Mouse (Mus musculus) E14TG2a.4 (cell line): Measurements from ENCODE around the gene Klf14.
A peak's percentile ranks its signal among the peaks of the same experiment; 100 is the strongest.

Source experiments
- H3K27me3 ChIP-seq: 2 replicates; pipeline ENCODE4 v1.6.1; 2014; ENCODE audit warnings: low read length, control low read depth; ENCODE audit not compliant: insufficient read depth
- H3K36me3 ChIP-seq: 2 replicates; pipeline ENCODE4 v1.6.1; 2014; ENCODE audit warnings: low read length, control low read depth; ENCODE audit not compliant: insufficient read depth
- H3K4me1 ChIP-seq: replicated peaks from 2 replicates; pipeline ENCODE4 v1.6.1; 2014; ENCODE audit warnings: low read depth, low read length, control low read depth
- H3K4me3 ChIP-seq: replicated peaks from 2 replicates; pipeline ENCODE4 v1.5.1; 2014; ENCODE audit warnings: mild to moderate bottlenecking, low read length
- H3K9me3 ChIP-seq: 2 replicates; pipeline ENCODE4 v1.6.1; 2014; ENCODE audit warnings: low read length, control low read depth
- CTCF ChIP-seq: conservative IDR thresholded peaks from 2 replicates; pipeline ENCODE4 v1.5.1; 2014; ENCODE audit warnings: low read length
- NANOG ChIP-seq: IDR thresholded peaks from 2 replicates; pipeline ENCODE4 v1.6.1; 2014; ENCODE audit warnings: borderline replicate concordance, low read length, mixed read lengths
- POU5F1 ChIP-seq: IDR thresholded peaks from 2 replicates; pipeline ENCODE4 v1.6.1; 2014; ENCODE audit warnings: low read length, borderline replicate concordance

Klf14 gene

DNA sequence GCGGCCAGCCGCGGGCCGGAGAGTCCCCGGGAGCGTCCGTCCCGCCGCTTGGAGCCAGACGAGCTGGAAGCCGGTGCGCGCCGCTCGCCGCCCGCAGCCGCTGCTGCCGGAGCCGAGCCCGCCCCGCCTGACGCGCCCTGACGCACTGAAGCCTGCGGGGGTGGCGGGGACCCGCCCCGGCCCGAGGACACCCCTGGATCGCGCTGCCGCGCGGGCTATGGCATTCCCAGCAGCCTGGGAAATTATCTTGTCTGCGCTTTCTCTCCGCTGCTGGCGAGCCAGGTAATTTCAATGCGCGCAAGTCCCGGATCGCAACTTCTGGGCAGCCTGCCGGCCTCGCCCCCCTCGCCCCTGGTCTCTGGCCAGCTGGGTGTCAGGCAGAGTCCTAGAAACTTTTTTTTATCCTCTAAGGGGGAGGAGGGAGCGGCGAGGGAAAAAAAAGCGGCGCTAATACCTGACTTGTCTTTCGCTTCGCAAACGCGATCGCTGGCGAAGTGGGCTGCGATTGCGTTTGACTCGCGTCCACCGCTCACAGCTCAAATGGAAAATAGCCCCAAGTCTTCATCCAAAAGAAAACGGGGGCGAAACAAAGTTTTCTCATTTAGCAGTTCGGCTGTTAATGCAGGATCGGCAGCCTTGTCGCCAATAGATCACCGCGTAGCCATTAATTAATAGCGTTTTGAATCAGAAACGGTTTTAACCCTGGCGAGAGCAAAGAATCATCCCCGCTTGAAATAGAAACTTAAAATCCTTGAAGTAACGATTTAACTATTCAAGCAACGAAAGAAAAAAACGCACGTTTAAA, at the start of gene Klf14:
Klf14 (minus strand) TSS at position 343 of the 805 bp plus-strand sequence.
- TF ChIP-seq NANOG: no peak
- TF ChIP-seq CTCF: no peak
- TF ChIP-seq POU5F1: no peak
- Histone ChIP-seq H3K27me3 (peaks cover 75% of the 10 kb centered on the region), H3K36me3 (no peaks in the 10 kb centered on the region), H3K4me3 (peak within 1 kb of the TSS; percentile 83), H3K4me1 (peaks cover 16% of the 10 kb centered on the region), H3K9me3 (no peaks in the 10 kb centered on the region)

DNA sequence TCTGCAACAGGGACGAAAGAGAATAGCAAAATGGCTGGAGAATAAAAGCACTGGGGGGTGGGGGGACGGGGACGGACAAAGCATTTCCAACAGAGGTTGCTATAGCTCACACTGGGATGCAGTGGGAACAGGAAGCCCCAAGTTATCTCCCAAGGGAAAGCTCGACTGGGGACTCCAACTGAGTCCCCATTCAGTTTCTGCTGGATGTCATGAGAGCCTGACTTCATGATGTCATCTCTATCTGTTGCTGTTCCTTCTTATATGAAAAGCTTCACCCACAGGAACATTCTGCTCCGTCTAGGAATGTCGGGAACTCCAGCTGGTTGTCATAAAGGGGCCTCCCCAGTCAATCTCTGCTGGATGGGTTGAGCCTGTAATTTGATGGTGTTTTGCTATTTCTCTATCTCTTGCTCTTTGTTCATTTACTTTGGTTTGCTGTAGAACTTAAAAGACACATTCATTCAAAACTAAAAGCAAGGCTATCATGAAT, 47.3 kb upstream of the Klf14 start:
- TF ChIP-seq CTCF (no peak), POU5F1 (no peak), NANOG (no peak)
- H3K4me1 ChIP-seq: no peaks in the 10 kb centered on the region
- no peak overlapping the region for H3K4me3 ChIP-seq
- no peaks in the 10 kb centered on the region for H3K27me3 ChIP-seq
- no peaks in the 10 kb centered on the region for H3K36me3 ChIP-seq
- peaks cover 40% of the 10 kb centered on the region for H3K9me3 ChIP-seq

DNA sequence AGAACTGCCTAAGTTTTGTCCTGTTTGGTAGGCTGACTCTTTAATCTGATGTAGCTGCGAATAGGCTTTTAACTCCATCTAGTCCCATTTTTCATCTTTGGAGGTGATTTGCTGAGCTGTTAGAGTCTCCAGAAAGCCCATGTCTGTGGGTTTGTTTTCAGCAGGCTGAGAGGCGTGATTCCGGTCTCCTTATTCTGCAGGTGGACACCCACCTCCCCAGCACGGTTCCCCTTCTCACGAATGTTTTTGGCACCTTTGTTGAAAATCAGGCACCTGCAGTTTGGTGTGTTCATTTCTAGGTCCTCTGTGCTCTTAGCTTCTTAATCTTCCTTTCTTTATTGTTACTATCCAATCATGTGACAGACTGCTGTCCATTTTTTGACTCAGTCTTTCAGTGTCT, 27.5 kb upstream of the Klf14 start:
- Histone ChIP-seq H3K4me3 (no peak overlapping the region), H3K4me1 (no peaks in the 10 kb centered on the region), H3K9me3 (peaks cover 6% of the 10 kb centered on the region; the same call in 1 of the 2 replicates), H3K36me3 (no peaks in the 10 kb centered on the region), H3K27me3 (no peaks in the 10 kb centered on the region)
- TF ChIP-seq POU5F1: no peak
- TF ChIP-seq CTCF: no peak

DNA sequence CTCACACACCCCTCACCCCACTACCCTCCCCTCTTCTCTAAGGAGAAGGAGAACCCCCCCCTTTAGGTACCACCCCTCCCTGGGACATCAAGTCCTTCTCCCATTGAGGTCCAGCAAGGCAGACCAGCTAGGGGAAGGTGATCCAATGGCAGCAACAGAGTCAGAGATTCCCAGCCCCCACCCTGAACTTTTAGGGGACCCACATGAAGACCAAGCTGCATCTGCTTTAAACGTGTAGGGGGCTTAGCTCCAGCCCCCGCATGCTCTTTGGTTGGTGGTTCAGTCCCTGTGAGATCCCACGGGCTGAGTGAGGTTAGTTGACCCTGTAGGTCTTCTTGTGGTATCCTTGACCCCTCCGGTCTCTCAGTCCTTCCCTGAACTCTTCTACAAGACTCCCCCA, 24.1 kb upstream of the Klf14 start:
- TF ChIP-seq CTCF (no peak), NANOG (no peak), POU5F1 (no peak)
- Histone ChIP-seq H3K4me3 (no peak overlapping the region), H3K36me3 (no peaks in the 10 kb centered on the region), H3K4me1 (peaks cover 12% of the 10 kb centered on the region), H3K27me3 (no peaks in the 10 kb centered on the region), H3K9me3 (peaks cover 8% of the 10 kb centered on the region; the same call in 1 of the 2 replicates)

GRCm38 (mm10) chr6:30982372-30982980, 23.6 kb upstream of the Klf14 start:
- Histone ChIP-seq H3K27me3 (0 out of 2 replicates have a peak, but pooled peaks cover 2% of the 10 kb centered on the region), H3K4me1 (peaks cover 12% of the 10 kb centered on the region), H3K9me3 (peaks cover 8% of the 10 kb centered on the region; the same call in 1 of the 2 replicates), H3K4me3 (no peak overlapping the region), H3K36me3 (no peaks in the 10 kb centered on the region)
- no peak for TF ChIP-seq POU5F1
- peak; percentile 29; the same call in 1 of the 2 replicates for TF ChIP-seq CTCF
- TF ChIP-seq NANOG: no peak

DNA sequence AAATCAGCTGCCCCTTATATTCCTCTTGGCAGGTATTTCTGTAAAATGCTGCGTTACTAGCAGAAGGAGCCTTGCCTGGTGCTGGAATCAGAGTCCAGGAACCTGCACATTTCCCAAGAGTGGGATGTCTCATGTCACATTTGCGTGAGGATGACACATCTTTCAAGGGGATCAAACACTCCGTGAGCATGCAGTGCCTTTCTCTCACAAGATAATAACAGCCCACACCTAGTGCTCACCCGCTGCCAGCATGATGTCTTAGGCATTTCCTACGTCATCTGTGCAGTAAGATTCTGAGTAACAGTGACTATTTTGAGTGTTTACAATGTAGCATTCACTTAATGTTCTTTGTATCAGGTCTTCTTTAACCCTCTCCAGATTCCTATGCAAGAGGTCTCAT, 22.5 kb upstream of the Klf14 start:
- no peak for TF ChIP-seq CTCF
- peaks cover 8% of the 10 kb centered on the region; the same call in 1 of the 2 replicates for H3K9me3 ChIP-seq
- no peak overlapping the region for H3K4me3 ChIP-seq
- no peaks in the 10 kb centered on the region for H3K36me3 ChIP-seq
- peaks cover 12% of the 10 kb centered on the region for H3K4me1 ChIP-seq
- H3K27me3 ChIP-seq: 0 out of 2 replicates have a peak, but pooled peaks cover 7% of the 10 kb centered on the region

- 0 out of 2 replicates have a peak, but pooled peaks cover 7% of the 10 kb centered on the region for H3K27me3 ChIP-seq
- peaks cover 12% of the 10 kb centered on the region for H3K4me1 ChIP-seq
- H3K4me3 ChIP-seq: no peak overlapping the region
- no peaks in the 10 kb centered on the region for H3K36me3 ChIP-seq
- TF ChIP-seq POU5F1 (no peak), CTCF (no peak), NANOG (no peak)
- peaks cover 8% of the 10 kb centered on the region; the same call in 1 of the 2 replicates for H3K9me3 ChIP-seq
These were observed 19.7 kb upstream of the Klf14 start for GRCm38 (mm10) chr6:30978615-30979014.

DNA sequence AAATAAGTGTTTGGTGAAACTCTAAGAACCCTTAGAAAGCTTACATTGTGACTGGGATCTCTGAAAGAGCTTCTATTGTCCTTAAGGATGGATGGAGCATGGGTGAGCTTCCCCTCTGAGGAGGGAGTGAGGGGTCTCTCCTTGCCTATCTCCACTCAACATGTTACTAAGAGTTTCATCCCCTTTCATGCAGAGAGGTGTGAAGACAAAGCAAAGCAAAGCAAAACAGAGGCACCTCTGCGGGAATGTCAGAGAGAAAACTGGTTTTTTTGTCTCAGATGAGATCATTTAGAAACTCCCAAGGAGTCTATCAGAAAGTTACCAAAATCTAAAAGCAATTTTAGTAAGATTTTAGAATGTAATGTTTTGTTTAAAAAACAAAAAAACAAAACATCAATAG, 13.2 kb upstream of the Klf14 start:
- H3K27me3 ChIP-seq: peaks cover 4% of the 10 kb centered on the region; the same call in 1 of the 2 replicates
- H3K36me3 ChIP-seq: no peaks in the 10 kb centered on the region
- TF ChIP-seq CTCF: no peak
- no peak for TF ChIP-seq NANOG
- no peak for TF ChIP-seq POU5F1
- H3K9me3 ChIP-seq: no peaks in the 10 kb centered on the region
- H3K4me1 ChIP-seq: no peaks in the 10 kb centered on the region
- H3K4me3 ChIP-seq: no peak overlapping the region
